Mouse (Mus musculus) left cerebral cortex, adult 2 months (tissue): ENCODE results near the gene Fkrp. TPM values are rescaled to one million over a fixed set of nuclear protein-coding genes. Genes with fewer than 3 reads are reported as not detected.

Experiments
- DNase-seq, 2 experiments: peaks; one replicate each; pipeline ENCODE4 v3.0.0; 2021 to 2022; ENCODE audit warnings: low spot score in 2 of 2, mixed read lengths in 1 of 2; ENCODE audit errors: extremely low spot score in 1 of 2
- H3K27ac ChIP-seq: fragments of 200-600 bp; 2 replicates; pipeline ENCODE4 v1.8.1; 2022
- H3K4me3 ChIP-seq: fragments of 200-600 bp; 2 replicates; pipeline ENCODE4 v1.8.1; 2022
- CTCF ChIP-seq: fragments of 200-600 bp; IDR thresholded peaks from 2 replicates; pipeline ENCODE4 v1.8.1; 2022; ENCODE audit warnings: antibody characterized with exemption, mild to moderate bottlenecking, moderate library complexity
- intact Hi-C: fragments of 180-260 bp; cut with DNase I; formaldehyde crosslinking; loops from one replicate; pipeline ENCODE4 v1.15.1; 2025
- total RNA-seq, 2 experiments: library from RNA; stranded (reverse); gene quantifications; 2 replicates each; pipeline ENCODE4 v1.2.3; 2021

The Fkrp gene
- total RNA-seq, 2 experiments from 2014 or later: 51.0 to 52.2 TPM

- TF ChIP-seq CTCF: no peak
- no peak for DNase-seq
- Histone ChIP-seq H3K4me3 (no peak overlapping the region), H3K27ac (no peak overlapping the region)
- intact Hi-C loops: no loop called here
These were observed 55.5 kb downstream of the Fkrp start for GRCm38 (mm10) chr7:16761005-16761481.

DNA sequence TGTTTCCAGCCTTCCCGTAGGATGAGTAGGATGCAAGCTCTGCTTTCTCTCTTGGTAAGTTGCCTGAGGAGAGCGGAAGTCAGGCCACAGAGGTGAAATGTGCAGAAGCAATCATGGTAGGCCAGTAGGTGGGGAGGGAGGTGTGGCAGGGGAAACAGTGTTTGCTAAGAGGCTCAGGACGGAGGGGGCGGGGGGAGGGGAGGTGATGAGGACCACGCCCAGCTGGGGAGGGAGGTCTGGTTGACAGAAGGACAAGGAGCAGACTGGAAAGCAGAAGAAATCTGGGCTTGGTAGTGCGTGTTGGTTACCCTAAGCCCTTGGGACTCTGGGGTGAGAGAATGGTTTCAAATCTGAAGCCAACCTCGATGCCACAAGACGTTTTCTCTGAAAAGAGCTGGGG, 56.2 kb downstream of the Fkrp start:
- no peak for TF ChIP-seq CTCF
- intact Hi-C loops: no loop called here
- Histone ChIP-seq H3K4me3 (no peak overlapping the region), H3K27ac (no peak overlapping the region)
- no peak for DNase-seq

Other genes starting within 250 kb of the Fkrp start
- 100 to 1,000 TPM; 138 to 140 TPM for gene Arhgap35, start 201.7 kb downstream of the Fkrp start, total RNA-seq
- not detected for gene Ceacam15, start 141.0 kb downstream of the Fkrp start, total RNA-seq
- under 1 TPM; 0.32 to 0.33 TPM for gene Ceacam9, start 94.8 kb downstream of the Fkrp start, total RNA-seq
- 100 to 1,000 TPM; 248 to 254 TPM for gene Ap2s1, start 78.3 kb downstream of the Fkrp start, total RNA-seq
- 1 to 10 TPM; 3.2 to 6.2 TPM for gene Slc1a5, start 35.4 kb downstream of the Fkrp start, total RNA-seq
- 100 to 1,000 TPM; 287 to 321 TPM for gene Strn4, start 843 bp downstream of the Fkrp start, total RNA-seq
- gene Prkd2, start 26.2 kb upstream of the Fkrp start, total RNA-seq: 10 to 100 TPM in 1 of 2 experiments, 1 to 10 TPM in 1; 6.3 to 12.0 TPM
- gene Dact3, start 58.6 kb upstream of the Fkrp start, total RNA-seq: 100 to 1,000 TPM; 188 to 196 TPM
- 1 to 10 TPM; 1.8 to 2.7 TPM for gene Gng8, start 75.1 kb upstream of the Fkrp start, total RNA-seq
- under 1 TPM; 0.11 to 0.21 TPM for gene Ptgir, start 89.8 kb upstream of the Fkrp start, total RNA-seq
- gene Calm3, start 107.4 kb upstream of the Fkrp start, total RNA-seq: 1,000 to 10,000 TPM; 1,732 to 1,834 TPM
- gene Pnmal2, start 128.0 kb upstream of the Fkrp start, total RNA-seq: 100 to 1,000 TPM; 304 to 311 TPM
- 100 to 1,000 TPM; 106 to 118 TPM for gene Pnmal1, start 142.9 kb upstream of the Fkrp start, total RNA-seq
- gene Gm42372, start 166.4 kb upstream of the Fkrp start, total RNA-seq: 10 to 100 TPM; 62.3 to 67.7 TPM
- 1 to 10 TPM; 2.2 to 2.4 TPM for gene Ccdc8, start 176.0 kb upstream of the Fkrp start, total RNA-seq
- gene Ppp5c, start 211.2 kb upstream of the Fkrp start, total RNA-seq: 100 to 1,000 TPM; 163 to 168 TPM
- gene Hif3a, start 245.7 kb upstream of the Fkrp start, total RNA-seq: 10 to 100 TPM; 12.1 to 12.8 TPM